Mouse (Mus musculus) liver, embryonic 12.5 days (tissue): Measurements from ENCODE around the gene Alx3. TPM values are rescaled to one million over a fixed set of nuclear protein-coding genes. Genes with fewer than 3 reads are reported as not detected.

ENCODE experiments used
- polyA plus RNA-seq: library from polyadenylated mRNA; unstranded; fragments of >200 nt; fragmentation: Nextera tagmentation; extraction: Ambion mirVana; gene quantifications from 2 replicates; pipeline ENCODE4 v1.2.1, GENCODE M21; 2016

The Alx3 gene
- polyA plus RNA-seq, 1 experiment from 2014 or later = 0.76 TPM

Other genes with a start within 250 kb of the Alx3 start
- gene Kcnc4, start 135.5 kb upstream of the Alx3 start, polyA plus RNA-seq = not detected in 2 replicates
- gene Slc6a17, start 77.0 kb upstream of the Alx3 start, polyA plus RNA-seq = 0.42 and 0.61 TPM in 2 replicates
- gene Ubl4b, start 40.0 kb upstream of the Alx3 start, polyA plus RNA-seq = not detected in 2 replicates
- not detected in 2 replicates for gene Gm10961, start 36.3 kb downstream of the Alx3 start, polyA plus RNA-seq
- 17.0 and 19.0 TPM in 2 replicates for gene Strip1, start 36.7 kb downstream of the Alx3 start, polyA plus RNA-seq
- gene Ahcyl1, start 101.5 kb downstream of the Alx3 start, polyA plus RNA-seq = 53.7 and 54.0 TPM in 2 replicates
- gene Csf1, start 165.4 kb downstream of the Alx3 start, polyA plus RNA-seq = 8.7 and 8.8 TPM in 2 replicates